Mouse (Mus musculus) megakaryocyte-erythroid progenitor cell, adult 5-6 weeks (primary cell): Measurements from ENCODE around the gene Mad1l1. TPM values are rescaled to one million over a fixed set of nuclear protein-coding genes. Genes with fewer than 3 reads are reported as not detected.
"Not testable (repeated sequence)": the region's sequence is repeated elsewhere in the genome, so short reads cannot be mapped to it uniquely, and the experiment has no call there.

Experiments used
- ATAC-seq: replicated peaks from 2 replicates; pipeline ENCODE4 v1.8.0; 2016; ENCODE audit warnings: mild to moderate bottlenecking, inconsistent platforms; ENCODE audit not compliant: severe bottlenecking, poor library complexity, low FRiP score, low TSS enrichment
- total RNA-seq, 2 experiments: library from RNA; stranded (forward) in 1 of 2; stranded (reverse) in 1 of 2; fragments of 200-1000, 215-1000 nt in 1 of 2; fragments of >200 nt in 1 of 2; fragmentation: Nextera tagmentation in 1 of 2; gene quantifications; 2 replicates each; pipeline ENCODE4 v1.2.3; 2014 to 2017

Mad1l1 gene
- total RNA-seq, 2 experiments from 2014 or later = 30.4 to 66.9 TPM

DNA sequence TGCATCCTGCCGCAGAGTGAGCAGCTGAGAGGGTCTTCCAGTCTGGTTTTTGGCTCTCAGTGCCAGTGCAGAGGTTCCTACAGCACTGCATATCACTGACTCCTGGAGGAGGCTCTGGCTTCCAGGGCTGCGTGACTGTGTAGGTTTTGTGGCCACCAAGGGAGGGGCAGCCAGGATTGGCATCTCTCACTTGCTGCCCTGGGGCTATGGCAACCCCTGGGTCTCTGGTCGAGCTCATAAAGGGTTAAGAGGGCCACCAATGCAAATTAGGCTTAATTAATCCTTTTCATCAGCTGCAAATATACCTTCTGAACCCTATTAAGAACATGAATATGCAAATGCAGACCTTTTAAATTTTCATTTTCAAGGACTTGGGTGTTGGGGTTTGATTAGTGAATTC lies 318.8 kb downstream of the Mad1l1 start:
- no peak for ATAC-seq

DNA sequence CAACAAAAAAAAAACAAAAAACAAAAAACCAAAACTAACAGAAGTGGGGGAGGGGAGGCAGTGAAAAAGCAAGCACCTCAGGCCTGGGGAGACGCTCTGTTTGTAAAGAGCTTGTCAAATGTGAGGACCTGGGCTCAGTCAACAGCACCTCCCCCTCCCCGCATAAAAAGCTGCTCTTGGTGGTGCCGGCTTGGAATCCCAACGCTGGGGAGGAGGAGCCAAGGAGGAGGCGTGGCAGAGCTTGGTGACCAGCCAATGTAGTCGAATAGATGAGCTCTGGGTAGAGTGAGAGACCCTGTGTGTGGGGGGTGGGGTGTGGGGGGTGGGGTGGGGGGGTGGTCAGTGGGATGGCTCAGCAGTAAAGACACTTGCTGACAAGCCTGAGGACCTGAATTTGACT lies 322.4 kb downstream of the Mad1l1 start:
- ATAC-seq = no peak

DNA sequence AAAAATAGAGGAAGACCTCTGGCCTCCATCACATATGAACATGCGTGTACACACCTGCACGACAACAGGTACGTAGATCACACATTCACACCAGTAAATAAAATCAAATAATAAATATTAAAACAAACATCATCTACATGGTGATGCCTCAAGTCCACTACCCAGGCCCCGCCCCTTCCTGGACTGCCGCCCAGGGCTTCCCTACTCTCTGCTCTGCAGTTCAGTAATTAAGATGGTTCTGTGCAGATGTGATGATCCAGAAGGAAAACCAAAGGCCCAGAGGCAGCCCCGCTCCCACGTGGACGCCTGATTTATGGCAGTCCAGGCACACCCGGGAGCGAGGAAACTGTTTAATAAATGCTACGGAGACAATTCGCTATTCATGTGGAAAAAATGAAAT lies 323.0 kb downstream of the Mad1l1 start:
- ATAC-seq = not testable (repeated sequence)

DNA sequence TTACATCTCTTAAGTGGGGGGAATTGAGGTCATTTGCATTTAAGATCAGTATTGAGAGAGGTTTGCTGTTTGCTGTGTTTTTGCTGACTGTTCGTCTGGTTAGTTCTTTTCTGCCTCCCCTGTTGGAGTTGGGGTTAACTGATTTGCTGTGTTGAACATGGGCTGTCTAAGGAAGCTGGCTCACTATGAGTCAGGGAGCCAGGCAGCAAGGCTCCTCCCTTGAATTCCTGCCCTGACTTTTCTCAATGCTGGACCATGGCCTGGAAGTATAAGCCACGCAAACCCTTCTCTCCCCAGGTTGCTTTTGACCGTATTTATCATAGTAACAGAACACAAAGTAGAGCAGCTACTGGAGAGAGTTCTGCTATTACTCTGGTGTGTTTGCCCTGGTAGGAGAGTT lies 329.8 kb downstream of the Mad1l1 start:
- no peak for ATAC-seq

DNA sequence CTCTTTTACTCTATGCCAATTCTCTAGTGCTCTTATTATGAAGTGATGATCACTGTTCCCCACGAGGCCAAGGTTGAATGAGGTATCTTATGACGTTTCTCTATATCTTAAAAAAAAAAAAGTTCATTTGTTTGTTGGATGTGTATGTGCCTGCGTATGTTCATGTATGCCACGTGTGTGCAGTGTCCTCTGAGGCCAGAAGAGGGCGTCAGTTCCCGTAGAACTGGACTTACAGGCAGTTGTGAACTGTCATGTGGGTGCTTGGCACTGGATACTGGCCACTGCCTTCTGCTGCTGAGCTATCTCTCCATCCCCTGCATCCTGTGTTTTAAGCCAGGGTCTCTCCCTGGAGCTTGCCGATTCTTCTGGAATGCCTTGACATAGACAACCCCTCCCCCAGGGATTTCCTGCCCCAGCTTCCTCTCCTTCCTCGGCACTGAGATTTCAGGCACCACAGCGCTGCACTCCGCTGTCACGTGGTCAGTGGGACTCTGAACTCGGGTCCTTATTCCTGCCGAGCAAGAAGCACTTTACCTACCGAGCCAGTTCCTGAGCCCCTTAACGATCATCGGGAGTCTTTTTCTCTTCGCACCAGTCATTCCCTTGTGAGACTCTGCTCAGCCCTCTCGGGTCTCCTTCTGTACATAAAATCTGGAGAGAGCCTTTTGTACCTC lies 336.1 kb downstream of the Mad1l1 start:
- ATAC-seq = no peak

DNA sequence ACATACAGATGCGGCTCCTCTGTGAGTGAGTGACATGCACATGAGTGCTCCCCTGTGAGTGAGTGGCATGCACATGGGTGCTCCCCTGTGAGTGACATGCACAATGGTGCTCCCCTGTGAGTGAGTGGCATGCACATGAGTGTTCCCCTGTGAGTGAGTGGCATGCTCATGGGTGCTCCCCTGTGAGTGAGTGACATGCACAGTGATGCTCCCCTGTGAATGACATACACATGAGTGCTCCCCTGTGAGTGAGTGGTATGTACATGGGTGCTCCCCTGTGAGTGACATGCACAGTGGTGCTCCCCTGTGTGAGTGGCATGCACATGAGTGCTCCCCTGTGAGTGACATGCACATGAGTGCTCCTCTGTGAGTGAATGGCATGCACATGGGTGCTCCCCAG lies 339.4 kb downstream of the Mad1l1 start:
- no peak for ATAC-seq

DNA sequence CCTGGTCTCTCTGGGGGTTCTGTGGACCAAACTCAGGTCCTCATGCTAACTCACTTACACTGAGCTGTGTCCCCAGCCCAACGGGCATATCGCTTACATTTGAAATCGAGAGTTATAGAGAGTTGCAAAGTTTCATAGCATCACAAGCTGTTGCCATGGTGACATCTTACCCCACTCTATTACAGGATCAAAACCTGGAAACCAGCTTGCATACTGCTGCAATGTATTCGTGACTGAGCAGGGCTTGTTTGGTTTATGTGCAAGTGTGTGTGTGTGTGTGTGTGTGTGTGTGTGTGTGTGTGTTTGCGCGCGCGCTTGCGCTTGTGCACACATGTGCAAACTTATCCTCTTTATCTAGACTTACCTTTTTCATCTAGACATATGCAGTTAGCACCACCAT lies 342.0 kb downstream of the Mad1l1 start:
- ATAC-seq = no peak

DNA sequence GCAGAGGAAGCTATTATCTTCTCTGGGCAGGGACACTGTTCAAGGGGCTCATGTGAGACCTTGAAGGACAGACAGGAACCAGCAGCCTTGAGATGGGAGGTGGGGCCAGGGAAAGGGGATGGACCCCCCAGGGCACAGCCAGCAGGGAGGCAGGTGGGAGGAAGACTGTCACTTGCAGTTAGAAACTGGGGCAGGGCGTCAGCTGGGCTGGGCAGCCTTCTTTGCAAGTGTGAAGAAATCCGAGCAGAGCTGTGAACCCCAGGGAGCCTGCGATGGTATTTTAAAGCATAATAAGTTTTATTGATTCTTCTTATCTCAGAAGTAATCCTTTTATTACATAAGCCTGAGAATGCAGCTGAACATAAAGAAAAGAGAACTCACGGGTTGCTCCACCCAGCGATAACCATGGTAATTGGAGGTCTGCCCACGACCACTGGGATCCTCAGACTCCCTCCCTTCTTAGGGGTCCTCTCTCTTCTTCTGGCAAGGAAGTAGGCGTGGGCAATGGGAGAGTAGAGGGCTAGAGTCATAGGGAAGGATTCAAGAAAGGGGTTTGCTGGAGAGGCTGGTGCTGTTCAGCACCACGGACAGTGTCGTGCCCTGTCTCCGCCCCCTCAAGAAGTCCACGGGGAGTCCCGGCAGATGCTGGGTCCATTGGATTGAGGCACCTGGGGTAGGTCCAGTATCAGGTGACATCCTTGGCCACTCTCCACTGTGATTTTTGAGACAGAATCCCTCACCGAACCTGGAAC lies 342.7 kb downstream of the Mad1l1 start:
- peak; percentile 72; the same call in 1 of the 2 replicates for ATAC-seq

DNA sequence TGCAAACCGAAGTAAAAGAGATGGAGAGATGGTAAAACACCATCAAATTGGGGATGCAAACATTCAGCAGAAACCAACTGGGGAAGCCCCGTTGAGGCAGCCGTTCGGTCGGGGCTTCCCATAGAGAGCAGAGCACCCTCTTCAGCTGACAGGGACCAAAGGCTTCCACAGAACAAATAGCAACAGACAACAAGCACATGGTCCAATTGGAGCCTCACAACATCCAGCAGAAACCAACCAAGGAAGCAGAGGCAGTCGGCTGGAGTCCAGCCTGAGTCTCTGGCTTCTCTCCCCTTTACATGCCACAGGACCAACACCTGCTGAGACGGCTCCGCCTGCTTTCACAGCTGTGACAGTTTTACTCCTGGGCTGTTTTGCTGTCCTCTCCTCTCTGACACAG lies 343.9 kb downstream of the Mad1l1 start:
- ATAC-seq = no peak

DNA sequence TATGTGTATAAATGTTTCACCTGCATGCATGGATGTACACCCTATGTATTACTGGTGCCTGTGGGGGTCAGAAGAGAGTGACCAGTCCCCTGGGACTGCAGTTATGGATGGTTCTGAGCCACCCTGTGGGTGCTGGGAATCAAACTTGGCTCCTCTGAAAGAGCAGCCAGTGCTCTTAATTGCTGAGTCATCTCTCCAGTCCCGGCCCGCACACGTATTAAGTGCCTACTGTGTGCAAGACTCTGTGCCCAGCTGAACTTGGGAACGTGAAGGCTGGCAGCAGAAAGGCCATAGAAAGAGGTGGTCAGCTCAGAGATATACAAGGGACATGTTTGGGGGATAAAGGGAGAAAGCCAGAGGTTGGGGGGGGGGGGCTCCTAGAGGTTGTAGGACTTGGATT lies 344.8 kb downstream of the Mad1l1 start:
- ATAC-seq = no peak

DNA sequence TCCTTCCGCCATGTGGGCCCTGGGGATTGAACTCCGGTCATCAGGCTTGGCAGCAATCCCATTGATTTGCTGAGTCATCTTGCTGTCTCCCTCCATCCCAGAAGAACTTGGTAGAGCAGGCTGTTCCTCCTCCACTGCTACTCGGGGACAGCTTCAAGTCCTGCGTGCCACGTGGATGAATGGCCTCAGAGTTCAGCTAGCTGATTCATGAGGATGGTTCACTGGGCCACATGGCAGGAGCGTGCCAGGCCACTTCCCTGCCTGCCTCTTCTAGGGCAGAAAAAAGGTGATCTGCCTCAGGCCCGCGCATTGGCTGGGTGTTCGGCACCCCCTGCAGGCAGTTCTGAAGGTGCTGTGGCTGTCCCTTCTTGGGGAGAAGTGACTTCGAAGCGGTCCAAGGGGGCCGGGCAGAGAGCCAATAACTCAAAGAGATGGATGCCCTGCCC lies 351.1 kb downstream of the Mad1l1 start:
- peak; percentile 29; the same call in 1 of the 2 replicates for ATAC-seq

DNA sequence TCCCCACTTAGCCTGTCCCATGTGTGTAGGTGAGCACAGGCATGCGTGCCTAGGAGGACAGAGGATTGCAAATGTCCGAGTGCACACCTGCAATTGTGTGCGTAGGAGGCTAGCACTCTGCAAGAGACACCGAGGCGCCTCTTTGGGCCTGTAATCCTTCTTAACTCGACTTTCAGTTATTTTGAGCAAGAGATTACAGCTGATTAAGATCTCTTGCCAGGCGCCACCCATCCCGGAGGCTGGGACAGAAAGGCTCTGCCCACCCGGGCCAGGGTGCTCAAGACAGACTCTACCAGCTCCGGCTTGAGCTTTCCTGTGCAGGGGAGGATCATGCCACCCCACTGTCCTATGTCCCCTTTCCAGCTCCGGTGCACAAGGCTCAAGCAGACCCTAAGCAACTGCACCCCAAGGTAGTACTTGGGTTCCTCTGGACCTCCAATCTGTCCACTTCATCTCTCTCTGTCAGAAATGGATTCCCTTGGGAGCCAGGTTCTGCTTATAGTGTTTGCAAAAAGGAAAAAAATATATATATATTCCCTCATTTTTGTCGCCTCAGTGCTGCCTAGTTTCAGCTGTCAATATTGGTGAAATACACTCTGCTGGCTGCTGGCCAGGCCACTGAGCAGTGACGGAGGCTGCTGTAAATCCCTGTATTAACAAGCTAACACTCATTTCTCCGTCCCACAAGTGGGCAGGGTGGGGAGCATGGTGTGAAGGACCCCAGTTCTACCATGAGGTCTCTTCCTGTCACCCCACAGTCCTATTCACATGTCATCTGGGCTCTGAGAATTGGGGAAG lies 352.0 kb downstream of the Mad1l1 start:
- no peak for ATAC-seq

DNA sequence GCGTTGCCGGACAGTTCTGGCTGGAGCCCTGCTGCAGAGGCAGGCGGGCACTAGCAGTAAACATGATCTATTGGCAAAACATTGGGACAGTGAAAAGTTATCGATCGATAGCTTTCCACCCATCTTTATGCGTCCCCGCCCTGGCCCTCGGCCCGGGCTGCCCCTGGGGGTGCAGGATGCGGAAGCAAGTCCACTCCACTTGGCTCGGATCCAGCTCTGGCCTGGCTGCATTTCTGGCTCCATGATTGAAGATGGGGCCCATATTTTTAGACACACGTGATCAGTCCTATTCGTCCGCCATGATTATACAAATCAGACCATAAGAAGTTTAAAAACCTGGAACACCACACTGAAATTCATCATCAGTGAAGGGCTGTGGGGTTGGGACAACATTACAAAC lies 355.8 kb downstream of the Mad1l1 start:
- no peak for ATAC-seq

DNA sequence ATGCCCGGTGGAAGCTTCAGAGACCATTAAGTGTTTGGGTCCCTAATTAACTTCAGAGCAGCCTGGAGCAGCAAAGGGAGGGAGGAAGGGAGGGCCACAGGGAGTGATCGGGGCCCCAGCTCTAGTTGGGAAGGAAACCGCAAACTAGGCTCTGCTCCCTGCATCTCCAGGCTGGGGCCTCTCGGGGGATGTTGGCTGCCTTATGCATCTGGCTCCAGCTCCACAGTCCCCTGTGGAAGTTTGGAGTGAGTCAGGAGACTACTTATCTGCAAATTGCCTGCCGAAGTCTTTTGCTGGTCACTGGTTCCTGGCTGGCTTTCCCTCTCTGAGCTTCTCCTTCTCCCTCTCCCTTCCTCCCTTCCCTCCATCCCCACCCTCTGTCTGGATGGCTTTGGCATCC lies 357.0 kb downstream of the Mad1l1 start:
- ATAC-seq = no peak

DNA sequence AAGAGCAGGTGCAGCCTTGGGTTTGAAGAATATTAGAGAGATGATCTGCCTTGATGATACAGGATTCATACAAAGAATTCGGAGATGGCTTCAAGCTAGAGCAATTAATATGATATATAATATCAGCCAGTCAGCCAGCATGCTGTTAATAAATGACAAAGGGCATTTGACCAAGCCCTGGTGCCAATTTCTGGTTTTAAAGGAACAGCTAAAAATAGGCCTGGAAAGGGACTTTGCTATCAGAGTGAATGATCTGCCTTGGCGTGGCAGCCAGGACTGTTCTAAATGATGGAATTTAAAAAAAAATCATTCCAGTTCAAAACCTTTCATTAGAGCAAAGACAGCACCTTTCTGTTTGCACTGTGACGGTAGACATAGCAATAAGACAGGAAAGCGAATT lies 361.6 kb downstream of the Mad1l1 start:
- ATAC-seq = no peak

Other genes starting within 250 kb of the Mad1l1 start
- gene Nudt1, start 104 bp upstream of the Mad1l1 start, total RNA-seq (2014; fragmentation: Nextera tagmentation) = 24.4 and 45.5 TPM in 2 replicates
- gene Nudt1, start 104 bp upstream of the Mad1l1 start, total RNA-seq (2017) = 58.2 and 65.2 TPM in 2 replicates
- gene Mrm2, start 10.3 kb upstream of the Mad1l1 start, total RNA-seq (2014; fragmentation: Nextera tagmentation) = 13.5 and 15.0 TPM in 2 replicates
- gene Mrm2, start 10.3 kb upstream of the Mad1l1 start, total RNA-seq (2017) = 6.0 and 10.0 TPM in 2 replicates
- 4.3 and 11.1 TPM in 2 replicates for gene Snx8, start 67.7 kb upstream of the Mad1l1 start, total RNA-seq (2014; fragmentation: Nextera tagmentation)
- 6.6 and 8.6 TPM in 2 replicates for gene Snx8, start 67.7 kb upstream of the Mad1l1 start, total RNA-seq (2017)
- 262 and 301 TPM in 2 replicates for gene Eif3b, start 97.8 kb upstream of the Mad1l1 start, total RNA-seq (2014; fragmentation: Nextera tagmentation)
- 239 and 260 TPM in 2 replicates for gene Eif3b, start 97.8 kb upstream of the Mad1l1 start, total RNA-seq (2017)
- not detected in 2 replicates for gene Gm4869, start 124.1 kb upstream of the Mad1l1 start, total RNA-seq (2014; fragmentation: Nextera tagmentation)
- not detected in 2 replicates for gene Gm4869, start 124.1 kb upstream of the Mad1l1 start, total RNA-seq (2017)
- 16.6 and 17.2 TPM in 2 replicates for gene Chst12, start 184.0 kb upstream of the Mad1l1 start, total RNA-seq (2014; fragmentation: Nextera tagmentation)
- gene Chst12, start 184.0 kb upstream of the Mad1l1 start, total RNA-seq (2017) = 3.6 and 3.9 TPM in 2 replicates
- not detected in 2 replicates for gene Grifin, start 243.5 kb upstream of the Mad1l1 start, total RNA-seq (2014; fragmentation: Nextera tagmentation)
- not detected in 2 replicates for gene Grifin, start 243.5 kb upstream of the Mad1l1 start, total RNA-seq (2017)